Mouse (Mus musculus) lung, embryonic 14.5 days (tissue): ENCODE measurements at regions not wholly inside any gene's neighbourhood (a gene's known extent, or its start where the extent isn't known, plus 50 kb on each side); places are given as distances from the start of the nearest gene placed in this dataset.

Experiments
- ATAC-seq: fragments of 200-750 bp; cut with Nextera tagmentation; 2 replicates; pipeline ENCODE4 v1.8.0; 2017; ENCODE audit warnings: mild to moderate bottlenecking, moderate TSS enrichment, moderate library complexity; ENCODE audit not compliant: insufficient read depth
- DNase-seq: peaks from one replicate; pipeline ENCODE4 v3.0.0-alpha.2; 2015
- H3K27ac ChIP-seq: fragments of 300-500 bp; sonication (generic); 2 replicates; pipeline ENCODE4 v1.5.1; 2014; ENCODE audit warnings: low read depth, mild to moderate bottlenecking, moderate library complexity
- H3K27me3 ChIP-seq: fragments of 300-500 bp; sonication (generic); 2 replicates; pipeline ENCODE4 v1.6.1; 2014; ENCODE audit warnings: low read length, control low read depth; ENCODE audit not compliant: insufficient read depth
- H3K36me3 ChIP-seq: fragments of 300-500 bp; sonication (generic); 2 replicates; pipeline ENCODE4 v1.6.1; 2014; ENCODE audit warnings: control low read depth; ENCODE audit not compliant: insufficient read depth
- H3K4me1 ChIP-seq: fragments of 300-500 bp; sonication (generic); 2 replicates; pipeline ENCODE4 v1.6.1; 2014; ENCODE audit warnings: antibody characterized with exemption, control low read depth; ENCODE audit not compliant: insufficient read depth
- H3K4me2 ChIP-seq: fragments of 300-500 bp; sonication (generic); 2 replicates; pipeline ENCODE4 v1.6.1; 2014; ENCODE audit warnings: mild to moderate bottlenecking
- H3K4me3 ChIP-seq: fragments of 300-500 bp; sonication (generic); 2 replicates; pipeline ENCODE4 v1.5.1; 2014; ENCODE audit warnings: low read depth, low read length
- H3K9ac ChIP-seq: fragments of 300-500 bp; sonication (generic); 2 replicates; pipeline ENCODE4 v1.6.1; 2014
- H3K9me3 ChIP-seq: fragments of 300-500 bp; sonication (generic); 2 replicates; pipeline ENCODE4 v1.6.1; 2016; ENCODE audit warnings: low read depth, low read length, control low read depth
- CTCF ChIP-seq: IDR thresholded peaks from 2 replicates; pipeline ENCODE4 v1.5.1; 2016; ENCODE audit warnings: antibody characterized with exemption, low read depth
- WGBS: fragments of 180-500 bp; shearing (Covaris S2); extraction: QIAGEN DNeasy Blood & Tissue Kit; methylation state at CpG from one replicate; pipeline ENCODE4 v1.1.7; 2014; 5-methylcytosine and 5-hydroxymethylcytosine counted together

GRCm38 (mm10) chr11:25040983-25041382 is 963.1 kb downstream of the Bcl11a start:
- Histone ChIP-seq H3K9me3 (no peaks in the 10 kb centered on the region), H3K4me3 (no peak overlapping the region), H3K27me3 (no peaks in the 10 kb centered on the region), H3K4me2 (no peak overlapping the region), H3K9ac (no peak overlapping the region), H3K4me1 (no peaks in the 10 kb centered on the region), H3K36me3 (no peaks in the 10 kb centered on the region), H3K27ac (no peak overlapping the region)
- 35% methylated on average over 4 of the region's 4 CpGs for WGBS
- no peak for TF ChIP-seq CTCF
- no peak for ATAC-seq
- DNase-seq: no peak

DNA sequence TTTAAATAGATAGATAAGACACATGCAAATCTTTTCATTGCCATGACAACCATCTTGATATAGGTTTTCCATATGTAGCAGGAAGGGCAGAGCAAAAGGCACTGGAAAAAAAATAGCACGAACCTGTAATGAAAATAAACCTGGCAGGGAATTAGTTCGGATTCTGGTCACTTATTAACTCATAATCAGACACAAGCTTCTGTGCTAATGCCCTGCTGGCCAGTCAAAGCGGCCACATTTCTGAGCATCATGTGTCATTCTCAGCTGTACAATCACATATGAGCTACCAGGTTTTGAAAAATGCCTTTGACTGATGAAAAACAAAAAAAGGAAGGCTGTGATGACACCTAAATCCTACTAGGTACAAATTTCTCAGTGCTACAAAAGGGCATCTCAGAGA is 964.9 kb downstream of the Bcl11a start:
- no peak overlapping the region for H3K9ac ChIP-seq
- no peak overlapping the region for H3K4me3 ChIP-seq
- H3K27ac ChIP-seq: no peak overlapping the region
- DNase-seq: no peak
- no peaks in the 10 kb centered on the region for H3K4me1 ChIP-seq
- H3K4me2 ChIP-seq: no peak overlapping the region
- no peaks in the 10 kb centered on the region for H3K36me3 ChIP-seq
- ATAC-seq: no peak
- TF ChIP-seq CTCF: no peak
- no peaks in the 10 kb centered on the region for H3K27me3 ChIP-seq
- H3K9me3 ChIP-seq: no peaks in the 10 kb centered on the region
- 57% methylated on average over 3 of the region's 3 CpGs for WGBS

GRCm38 (mm10) chr11:25045339-25045738 is 967.5 kb downstream of the Bcl11a start:
- Histone ChIP-seq H3K36me3 (no peaks in the 10 kb centered on the region), H3K27me3 (no peaks in the 10 kb centered on the region), H3K9ac (no peak overlapping the region), H3K27ac (no peak overlapping the region), H3K4me1 (no peaks in the 10 kb centered on the region), H3K9me3 (no peaks in the 10 kb centered on the region), H3K4me3 (no peak overlapping the region), H3K4me2 (no peak overlapping the region)
- no peak for TF ChIP-seq CTCF
- no peak for DNase-seq
- no peak for ATAC-seq
- 46% methylated on average over 3 of the region's 3 CpGs for WGBS

GRCm38 (mm10) chr11:25045977-25046376 is 968.1 kb downstream of the Bcl11a start:
- 0 out of 2 replicates have a peak, but pooled peaks have one; percentile 44 for ATAC-seq
- no peak overlapping the region for H3K27ac ChIP-seq
- no peaks in the 10 kb centered on the region for H3K4me1 ChIP-seq
- DNase-seq: peak; percentile 62
- no peaks in the 10 kb centered on the region for H3K27me3 ChIP-seq
- 55% methylated on average over 7 of the region's 7 CpGs for WGBS
- no peaks in the 10 kb centered on the region for H3K9me3 ChIP-seq
- H3K4me2 ChIP-seq: no peak overlapping the region
- H3K9ac ChIP-seq: no peak overlapping the region
- peak; percentile 57 for TF ChIP-seq CTCF
- no peak overlapping the region for H3K4me3 ChIP-seq
- H3K36me3 ChIP-seq: no peaks in the 10 kb centered on the region

DNA sequence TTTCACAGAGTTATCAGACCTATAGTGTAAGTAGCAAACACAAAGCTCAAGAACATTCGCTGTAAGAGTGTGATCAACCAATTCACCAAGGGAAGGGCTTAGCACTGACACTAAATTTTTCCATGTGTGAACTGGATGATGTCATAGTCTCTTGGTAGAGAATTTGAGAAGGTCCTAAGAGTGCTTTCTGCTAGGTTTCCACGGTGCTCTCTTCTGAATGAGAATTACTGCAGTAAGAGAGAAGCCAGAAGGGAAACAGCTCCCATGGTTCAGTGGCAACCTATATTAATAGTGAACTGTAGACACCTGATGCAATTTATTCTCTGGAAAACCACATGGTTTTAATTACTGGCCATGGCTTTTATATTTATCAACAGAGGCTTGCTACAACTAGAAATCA is 977.8 kb downstream of the Bcl11a start:
- Histone ChIP-seq H3K4me1 (peaks cover 4% of the 10 kb centered on the region; the same call in 1 of the 2 replicates), H3K9me3 (peaks cover 4% of the 10 kb centered on the region; the same call in 1 of the 2 replicates), H3K27ac (no peak overlapping the region), H3K9ac (no peak overlapping the region), H3K36me3 (no peaks in the 10 kb centered on the region), H3K27me3 (no peaks in the 10 kb centered on the region), H3K4me3 (no peak overlapping the region), H3K4me2 (no peak overlapping the region)
- 72% methylated on average over 2 of the region's 2 CpGs for WGBS
- no peak for TF ChIP-seq CTCF
- DNase-seq (no peak), ATAC-seq (no peak)

DNA sequence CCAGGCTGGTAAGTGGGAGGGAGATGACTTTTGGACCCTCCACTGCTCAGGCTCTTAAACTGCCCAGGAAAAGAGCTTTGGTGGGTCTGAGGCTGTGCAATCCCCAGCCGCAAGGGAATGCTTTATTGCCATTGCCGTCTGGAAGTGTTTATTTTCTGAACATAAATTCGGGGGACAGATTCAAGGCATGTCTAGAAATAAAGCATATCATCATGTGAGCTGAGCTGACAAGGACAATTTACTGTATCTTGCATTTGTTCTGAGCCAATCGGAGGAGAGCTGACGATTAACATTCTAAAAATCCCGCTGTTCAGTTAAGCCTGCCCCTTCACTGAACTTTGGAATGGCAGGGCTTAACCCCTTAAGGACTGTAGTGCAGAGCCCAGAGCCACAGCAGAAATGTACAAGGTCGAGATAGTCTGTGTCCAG is 979.3 kb downstream of the Bcl11a start:
- Histone ChIP-seq H3K4me2 (peak overlapping the region; percentile 35), H3K9ac (no peak overlapping the region), H3K27me3 (no peaks in the 10 kb centered on the region), H3K4me3 (no peak overlapping the region), H3K9me3 (peaks cover 4% of the 10 kb centered on the region; the same call in 1 of the 2 replicates), H3K4me1 (peaks cover 4% of the 10 kb centered on the region; the same call in 1 of the 2 replicates), H3K27ac (peak overlapping the region; percentile 58; the same call in 1 of the 2 replicates), H3K36me3 (no peaks in the 10 kb centered on the region)
- DNase-seq: peak; percentile 80
- peak; percentile 97 for ATAC-seq
- WGBS: 4% methylated on average over 7 of the region's 7 CpGs
- TF ChIP-seq CTCF: no peak

DNA sequence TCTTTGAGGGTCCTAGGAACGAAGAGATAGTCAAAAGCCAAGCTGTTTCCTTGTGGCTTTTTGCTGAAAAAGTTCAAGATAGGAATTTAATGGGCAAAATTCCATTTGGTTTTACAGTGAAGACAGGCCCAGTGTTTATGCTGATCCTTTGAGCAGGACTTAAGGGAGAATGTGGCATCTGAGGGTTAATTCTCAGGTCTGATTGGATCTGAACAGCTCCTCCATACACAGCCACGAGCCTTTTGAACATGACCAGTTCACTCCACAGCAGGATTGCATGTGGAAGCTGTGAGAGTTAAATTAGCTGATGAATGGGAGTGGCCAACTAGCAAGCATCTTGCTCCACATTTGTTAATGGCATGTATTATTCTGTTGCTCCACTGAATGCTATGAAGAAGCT is 979.7 kb downstream of the Bcl11a start:
- no peak for TF ChIP-seq CTCF
- H3K9me3 ChIP-seq: peaks cover 4% of the 10 kb centered on the region; the same call in 1 of the 2 replicates
- ATAC-seq (peak; percentile 85), DNase-seq (peak; percentile 42)
- H3K27ac ChIP-seq: peak overlapping the region; percentile 58; the same call in 1 of the 2 replicates
- no peaks in the 10 kb centered on the region for H3K36me3 ChIP-seq
- H3K4me3 ChIP-seq: no peak overlapping the region
- peak overlapping the region; percentile 35 for H3K4me2 ChIP-seq
- H3K4me1 ChIP-seq: peaks cover 4% of the 10 kb centered on the region; the same call in 1 of the 2 replicates
- WGBS: 9% methylated on average over 2 of the region's 2 CpGs
- H3K27me3 ChIP-seq: no peaks in the 10 kb centered on the region
- no peak overlapping the region for H3K9ac ChIP-seq

DNA sequence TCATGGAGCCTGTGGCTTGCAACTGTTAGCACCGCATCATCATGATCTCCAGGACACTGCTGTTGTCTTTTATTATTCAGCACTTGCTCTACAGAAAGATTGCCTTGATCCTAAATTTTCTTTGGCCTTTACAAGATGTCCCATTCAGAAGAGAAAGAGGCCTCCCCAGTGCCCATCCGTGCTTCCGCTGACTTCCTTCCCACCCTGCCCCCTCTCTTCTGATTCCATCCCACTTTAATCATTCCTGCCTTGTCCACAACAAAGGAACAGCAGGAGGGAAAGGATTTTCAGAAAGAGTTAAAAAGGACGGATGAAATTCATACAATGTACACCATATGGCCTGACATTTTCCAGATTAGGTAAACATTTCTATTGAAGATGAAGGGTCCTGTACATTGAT is 985.2 kb downstream of the Bcl11a start:
- WGBS: 39% methylated on average over 4 of the region's 4 CpGs
- no peaks in the 10 kb centered on the region for H3K36me3 ChIP-seq
- DNase-seq: no peak
- 0 out of 2 replicates have a peak, but pooled peaks cover 4% of the 10 kb centered on the region for H3K4me1 ChIP-seq
- no peak overlapping the region for H3K4me3 ChIP-seq
- H3K27me3 ChIP-seq: no peaks in the 10 kb centered on the region
- ATAC-seq: no peak
- no peak overlapping the region for H3K27ac ChIP-seq
- no peaks in the 10 kb centered on the region for H3K9me3 ChIP-seq
- H3K9ac ChIP-seq: no peak overlapping the region
- no peak overlapping the region for H3K4me2 ChIP-seq
- TF ChIP-seq CTCF: no peak
